Mouse (Mus musculus) neural tube, embryonic 11.5 days (tissue): ENCODE data around the gene Syne3. TPM values are rescaled to one million over a fixed set of nuclear protein-coding genes. Genes with fewer than 3 reads are reported as not detected.
A peak's percentile ranks its signal among the peaks of the same experiment; 100 is the strongest.

Experiments
- microRNA-seq: library from miRNA; unstranded; fragments of <30 nt; microRNA quantifications from one replicate; pipeline ENCODE4, GENCODE M21; 2016
- polyA plus RNA-seq: library from polyadenylated mRNA; unstranded; fragments of >200 nt; fragmentation: Nextera tagmentation; extraction: Ambion mirVana; gene quantifications from 2 replicates; pipeline ENCODE4 v1.2.1, GENCODE M21; 2014

Gene Syne3
- polyA plus RNA-seq, 1 experiment from 2014 or later, result 0.05 TPM

Small RNAs within 50 kb of the gene (microRNA-seq; reads per million reads assigned to microRNA genes)
- 2.9 reads per million, percentile 4 among the genes with 10 or more reads in this experiment for gene Mir3069

Other genes starting within 250 kb of the Syne3 start
- gene Clmn, start 144.7 kb downstream of the Syne3 start, polyA plus RNA-seq, result 2.9 and 3.0 TPM in 2 replicates
- gene Glrx5, start 22.9 kb upstream of the Syne3 start, polyA plus RNA-seq, result 192 and 194 TPM in 2 replicates
- gene Tcl1b2, start 136.2 kb upstream of the Syne3 start, polyA plus RNA-seq, result not detected in 2 replicates
- not detected in 2 replicates for gene Tcl1b1, start 149.9 kb upstream of the Syne3 start, polyA plus RNA-seq
- not detected in 2 replicates for gene Tcl1b5, start 166.5 kb upstream of the Syne3 start, polyA plus RNA-seq
- not detected in 2 replicates for gene Tcl1b3, start 181.2 kb upstream of the Syne3 start, polyA plus RNA-seq
- not detected in 2 replicates for gene Tcl1b4, start 192.1 kb upstream of the Syne3 start, polyA plus RNA-seq
- gene Tcl1, start 213.0 kb upstream of the Syne3 start, polyA plus RNA-seq, result not detected in 2 replicates